Mouse (Mus musculus) heart, embryonic 14.5 days (tissue): Measurements from ENCODE around the gene Tmem9b. TPM values are rescaled to one million over a fixed set of nuclear protein-coding genes. Genes with fewer than 3 reads are reported as not detected.

Experiments used
- ATAC-seq: fragments of 200-750 bp; cut with Nextera tagmentation; 2 replicates; pipeline ENCODE4 v1.8.0; 2017; ENCODE audit warnings: low read depth, moderate TSS enrichment; ENCODE audit not compliant: insufficient number of reproducible peaks, insufficient read depth, low FRiP score
- H3K27ac ChIP-seq, 2 experiments: fragments of 200-500 bp in 1 of 2; fragments of 300-500 bp in 1 of 2; sonication (generic) in 1 of 2; replicated peaks in 1 of 2; 2 replicates each; pipeline ENCODE4 v1.5.1; 2012 to 2014; ENCODE audit warnings: low read depth in 2 of 2, low read length in 2 of 2, control low read depth in 1 of 2, mild to moderate bottlenecking in 1 of 2, mixed read lengths in 1 of 2; ENCODE audit not compliant: control insufficient read depth in 1 of 2, insufficient read depth in 1 of 2
- H3K27me3 ChIP-seq: fragments of 300-500 bp; sonication (generic); 2 replicates; pipeline ENCODE4 v1.6.1; 2014; ENCODE audit warnings: mild to moderate bottlenecking, low read length, control low read depth; ENCODE audit not compliant: control insufficient read depth, insufficient read depth
- H3K36me3 ChIP-seq: fragments of 300-500 bp; sonication (generic); 2 replicates; pipeline ENCODE4 v1.6.1; 2014; ENCODE audit warnings: mild to moderate bottlenecking, control low read depth, low read length, mixed read lengths; ENCODE audit not compliant: control insufficient read depth, insufficient read depth
- H3K4me1 ChIP-seq, 2 experiments: fragments of 200-500 bp in 1 of 2; fragments of 300-500 bp in 1 of 2; sonication (generic) in 1 of 2; 2 replicates each; pipeline ENCODE4 v1.6.1; 2012 to 2014; ENCODE audit warnings: low read length in 2 of 2, control low read depth in 1 of 2, mixed read lengths in 1 of 2; ENCODE audit not compliant: control insufficient read depth in 2 of 2, insufficient read depth in 2 of 2
- H3K4me2 ChIP-seq: fragments of 300-500 bp; sonication (generic); 2 replicates; pipeline ENCODE4 v1.6.1; 2014; ENCODE audit warnings: mild to moderate bottlenecking, low read length
- H3K4me3 ChIP-seq, 2 experiments: fragments of 200-500 bp in 1 of 2; fragments of 300-500 bp in 1 of 2; sonication (generic) in 1 of 2; 2 replicates each; pipeline ENCODE4 v1.5.1; 2012 to 2014; ENCODE audit warnings: low read length in 2 of 2, mild to moderate bottlenecking in 2 of 2, control low read depth in 1 of 2, low read depth in 1 of 2, moderate library complexity in 1 of 2; ENCODE audit not compliant: control insufficient read depth in 1 of 2, insufficient read depth in 1 of 2
- H3K9ac ChIP-seq: fragments of 300-500 bp; sonication (generic); 2 replicates; pipeline ENCODE4 v1.6.1; 2014; ENCODE audit warnings: mild to moderate bottlenecking, low read length
- H3K9me3 ChIP-seq: fragments of 300-500 bp; sonication (generic); 2 replicates; pipeline ENCODE4 v1.6.1; 2016; ENCODE audit warnings: low read length, control low read depth; ENCODE audit not compliant: control insufficient read depth
- WGBS: fragments of 180-500 bp; shearing (Covaris S2); extraction: QIAGEN DNeasy Blood & Tissue Kit; methylation state at CpG from one replicate; pipeline ENCODE4 v1.1.7; 2014; 5-methylcytosine and 5-hydroxymethylcytosine counted together
- polyA plus RNA-seq: library from polyadenylated mRNA; unstranded; fragments of >200 nt; fragmentation: Nextera tagmentation; extraction: Ambion mirVana; gene quantifications from 2 replicates; pipeline ENCODE4 v1.2.1, GENCODE M21; 2014

The Tmem9b gene
- polyA plus RNA-seq, 1 experiment from 2014 or later, result 66.1 TPM

DNA sequence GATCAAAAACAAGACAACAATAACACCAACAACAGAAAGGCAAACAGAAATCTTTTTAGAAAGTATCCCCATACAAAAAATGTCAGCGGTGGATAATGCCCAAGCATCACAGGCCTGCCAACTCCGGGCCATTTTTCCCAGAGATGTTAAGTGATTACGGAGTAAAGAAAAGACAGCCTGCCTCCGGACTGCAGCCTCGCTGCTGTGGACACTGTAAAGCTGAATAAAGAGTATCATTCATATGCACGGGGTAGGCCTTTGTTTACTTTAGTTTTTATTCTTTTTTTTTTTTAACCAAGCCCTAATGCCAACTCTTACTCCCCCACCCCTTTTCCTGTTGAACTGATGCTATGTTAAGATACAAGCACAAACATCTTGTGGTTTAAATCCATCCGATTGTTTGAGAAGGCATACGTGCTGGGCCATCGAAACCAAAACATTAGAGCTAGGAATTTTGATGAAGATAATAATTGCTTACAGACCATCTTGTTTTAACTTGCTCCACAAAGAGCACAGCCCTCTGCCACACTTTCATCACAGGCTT lies 66.0 kb downstream of the Tmem9b start:
- WGBS, result 60% methylated on average over 9 of the region's 9 CpGs

More for the DNA sequence above, 66.0 kb downstream of the Tmem9b start:
- Histone ChIP-seq H3K4me1 (peaks cover 0 to 6% of the 10 kb centered on the region in 2 experiments; a peak in 2 of 4 replicates), H3K9ac (no peak overlapping the region), H3K4me3 (no peak overlapping the region), H3K27ac (no peak overlapping the region), H3K27me3 (no peaks in the 10 kb centered on the region), H3K9me3 (no peaks in the 10 kb centered on the region), H3K4me2 (no peak overlapping the region), H3K36me3 (no peaks in the 10 kb centered on the region)
- no peak for ATAC-seq

Other genes with a start within 250 kb of the Tmem9b start
- gene Trim66, start 244.7 kb downstream of the Tmem9b start, polyA plus RNA-seq, result 0.11 and 0.13 TPM in 2 replicates
- 82.8 and 86.9 TPM in 2 replicates for gene Rpl27a, start 233.7 kb downstream of the Tmem9b start, polyA plus RNA-seq
- 27.7 and 29.9 TPM in 2 replicates for gene St5, start 49.3 kb downstream of the Tmem9b start, polyA plus RNA-seq
- 32.3 and 33.1 TPM in 2 replicates for gene Akip1, start 49.2 kb downstream of the Tmem9b start, polyA plus RNA-seq
- 0.16 TPM in 1 of 2 replicates, not detected in the other for gene BC051019, start 29.0 kb downstream of the Tmem9b start, polyA plus RNA-seq
- gene Ascl3, start 21.1 kb downstream of the Tmem9b start, polyA plus RNA-seq, result not detected in 2 replicates
- gene Nrip3, start 29.1 kb upstream of the Tmem9b start, polyA plus RNA-seq, result 0.50 and 0.82 TPM in 2 replicates
- 12.2 and 12.4 TPM in 2 replicates for gene Scube2, start 112.8 kb upstream of the Tmem9b start, polyA plus RNA-seq
- gene Dennd5a, start 207.6 kb upstream of the Tmem9b start, polyA plus RNA-seq, result 62.6 and 66.1 TPM in 2 replicates
- gene Tmem41b, start 234.1 kb upstream of the Tmem9b start, polyA plus RNA-seq, result 48.4 and 53.5 TPM in 2 replicates